Mouse (Mus musculus) liver, postnatal 0 days (tissue): ENCODE data around the gene Cyp2d10.
"Not testable (repeated sequence)": the region's sequence is repeated elsewhere in the genome, so short reads cannot be mapped to it uniquely, and the experiment has no call there.

ENCODE experiments used
- CTCF ChIP-seq: sonication (generic); IDR thresholded peaks from 2 replicates; pipeline ENCODE4 v1.5.1; 2016; ENCODE audit warnings: antibody characterized with exemption, low read depth
- EP300 ChIP-seq: IDR thresholded peaks from 2 replicates; pipeline ENCODE4 v1.6.1; 2016; ENCODE audit warnings: antibody characterized with exemption, low read depth, mild to moderate bottlenecking

DNA sequence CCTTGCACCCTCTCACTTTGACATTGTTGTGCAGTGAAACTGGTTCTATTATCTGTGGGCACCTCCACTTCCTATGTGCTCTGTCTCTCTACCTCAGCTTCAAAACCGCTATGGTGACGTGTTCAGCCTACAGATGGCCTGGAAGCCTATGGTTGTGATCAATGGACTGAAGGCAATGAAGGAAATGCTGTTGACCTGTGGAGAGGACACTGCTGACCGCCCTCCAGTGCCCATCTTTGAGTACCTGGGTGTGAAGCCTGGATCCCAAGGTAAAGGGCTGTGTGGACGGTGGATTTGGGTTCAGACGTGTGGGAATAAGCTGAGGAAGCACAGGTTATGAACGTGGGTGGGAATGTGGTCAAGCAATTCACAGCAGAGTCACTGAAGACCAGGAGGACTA, 46.5 kb upstream of the Cyp2d10 start:
- not testable (repeated sequence) for TF ChIP-seq CTCF, EP300
